Mouse (Mus musculus): ENCODE measurements around the gene Sft2d2. TPM values are rescaled to one million over a fixed set of nuclear protein-coding genes. Genes with fewer than 3 reads are reported as not detected.

The Sft2d2 gene
- polyA plus RNA-seq, 1 experiment from 2014 or later = 10.4 TPM

Other genes with a start within 250 kb of the Sft2d2 start
- not detected in 2 replicates for gene Tbx19, start 33.7 kb downstream of the Sft2d2 start, polyA plus RNA-seq (2016; fragmentation: Nextera tagmentation; extraction: Ambion mirVana)
- gene Tiprl, start 42.6 kb upstream of the Sft2d2 start, polyA plus RNA-seq (2016; fragmentation: Nextera tagmentation; extraction: Ambion mirVana) = 101 and 118 TPM in 2 replicates
- 3.2 and 3.9 TPM in 2 replicates for gene Gpr161, start 101.4 kb upstream of the Sft2d2 start, polyA plus RNA-seq (2016; fragmentation: Nextera tagmentation; extraction: Ambion mirVana)

Measured in midbrain, embryonic 12.5 days (tissue).